Mouse (Mus musculus): ENCODE measurements at regions not wholly inside any gene's neighbourhood (a gene's known extent, or its start where the extent isn't known, plus 50 kb on each side); places are given as distances from the start of the nearest gene placed in this dataset.
"Not testable (repeated sequence)": the region's sequence is repeated elsewhere in the genome, so short reads cannot be mapped to it uniquely, and the experiment has no call there.

GRCm38 (mm10) chr14:48779327-48779726, 105.7 kb upstream of the Otx2 start:
- no peak overlapping the region for H3K27ac ChIP-seq
- no peaks in the 10 kb centered on the region for H3K9me3 ChIP-seq
- 69% methylated on average over 1 of the region's 1 CpGs for WGBS
- no peak overlapping the region for H3K4me3 ChIP-seq
- H3K36me3 ChIP-seq: no peaks in the 10 kb centered on the region
- no peaks in the 10 kb centered on the region for H3K27me3 ChIP-seq (ENCODE audit: insufficient read depth, poor library complexity, severe bottlenecking)
- H3K4me1 ChIP-seq: no peaks in the 10 kb centered on the region
- DNase-seq (ENCODE audit: low spot score): no peak

DNA sequence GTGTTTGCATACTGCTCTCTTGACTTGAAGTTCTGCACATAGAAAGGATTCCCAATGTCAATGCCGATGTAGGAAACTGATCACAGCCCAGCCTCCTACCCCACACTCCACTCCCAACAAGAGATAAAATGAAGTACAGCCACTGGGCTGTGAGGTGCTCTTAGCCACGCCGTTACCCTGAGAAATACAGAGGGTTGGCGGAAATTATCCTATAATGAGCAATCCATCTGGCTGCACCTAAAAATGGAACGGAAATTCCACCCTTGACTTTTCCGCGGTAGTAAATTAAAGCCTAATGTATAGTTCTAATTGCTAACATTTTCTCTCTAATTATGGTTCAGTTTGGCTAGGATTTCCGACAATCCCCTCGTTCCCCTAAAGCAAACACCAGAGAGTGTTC, 97.2 kb upstream of the Otx2 start:
- no peaks in the 10 kb centered on the region for H3K9me3 ChIP-seq
- WGBS: 78% methylated on average over 9 of the region's 9 CpGs
- DNase-seq (ENCODE audit: low spot score): no peak

DNA sequence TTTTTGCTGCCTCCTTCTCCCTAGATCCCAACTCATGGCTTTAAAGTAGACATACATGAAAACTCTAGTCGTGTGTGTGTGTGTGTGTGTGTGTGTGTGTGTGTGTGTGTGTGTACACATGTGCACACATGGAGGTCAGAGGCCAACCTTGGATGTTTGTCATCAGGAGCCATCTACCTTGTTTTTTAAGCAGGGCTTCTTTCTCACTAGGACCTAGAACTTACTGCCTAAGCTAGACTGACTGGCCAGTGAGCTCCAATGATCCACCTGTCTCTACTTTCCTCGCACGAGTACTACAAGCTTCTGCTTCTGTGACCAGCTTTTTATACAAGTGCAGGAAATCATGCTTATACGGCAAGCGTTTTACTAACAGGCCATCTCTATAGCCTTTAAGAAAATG, 89.1 kb upstream of the Otx2 start:
- no peak overlapping the region for H3K4me3 ChIP-seq
- no peaks in the 10 kb centered on the region for H3K9me3 ChIP-seq
- no peak for DNase-seq (ENCODE audit: low spot score)
- 80% methylated on average over 5 of the region's 5 CpGs for WGBS
- H3K36me3 ChIP-seq: no peaks in the 10 kb centered on the region
- H3K27ac ChIP-seq: no peak overlapping the region
- no peaks in the 10 kb centered on the region for H3K4me1 ChIP-seq
- no peaks in the 10 kb centered on the region for H3K27me3 ChIP-seq (ENCODE audit: insufficient read depth, poor library complexity, severe bottlenecking)

More for the DNA sequence above, 97.2 kb upstream of the Otx2 start:
- Histone ChIP-seq H3K36me3 (no peaks in the 10 kb centered on the region), H3K27me3 (ENCODE audit: insufficient read depth, poor library complexity, severe bottlenecking) (no peaks in the 10 kb centered on the region), H3K4me3 (no peak overlapping the region), H3K4me1 (no peaks in the 10 kb centered on the region), H3K27ac (no peak overlapping the region)

DNA sequence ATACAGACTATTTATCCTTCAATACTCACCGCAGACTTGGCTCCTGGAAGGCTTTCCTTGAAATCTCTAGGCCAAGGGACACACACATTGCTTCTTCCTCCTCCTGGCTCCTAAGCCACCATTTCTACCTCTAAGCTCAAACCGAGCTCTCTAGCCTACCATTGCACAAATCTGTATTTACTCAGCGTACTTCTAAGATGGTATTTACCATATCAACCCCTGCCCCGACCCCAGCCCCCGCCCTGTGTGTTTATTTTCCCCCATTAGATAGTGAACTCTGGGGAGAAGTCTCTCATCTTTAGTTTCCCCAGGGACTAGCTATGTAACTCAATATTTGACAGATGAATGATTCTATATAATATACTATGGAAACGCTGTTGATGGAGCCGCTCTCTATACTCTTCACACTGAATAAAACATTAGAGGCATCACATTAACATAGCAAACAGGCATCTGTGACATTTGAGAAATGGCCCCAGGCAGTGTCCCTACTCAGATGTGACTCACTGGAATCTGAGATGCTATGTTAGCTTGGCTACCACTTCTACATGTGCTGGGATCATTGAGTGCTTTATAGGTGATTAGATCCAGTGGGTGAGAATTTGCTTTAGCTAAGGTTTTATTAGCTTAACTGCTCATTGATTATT, 87.5 kb upstream of the Otx2 start:
- no peak overlapping the region for H3K27ac ChIP-seq
- 74% methylated on average over 7 of the region's 7 CpGs for WGBS
- DNase-seq (ENCODE audit: low spot score): no peak
- H3K4me3 ChIP-seq: no peak overlapping the region
- no peaks in the 10 kb centered on the region for H3K9me3 ChIP-seq
- H3K4me1 ChIP-seq: no peaks in the 10 kb centered on the region
- no peaks in the 10 kb centered on the region for H3K27me3 ChIP-seq (ENCODE audit: insufficient read depth, poor library complexity, severe bottlenecking)
- no peaks in the 10 kb centered on the region for H3K36me3 ChIP-seq

DNA sequence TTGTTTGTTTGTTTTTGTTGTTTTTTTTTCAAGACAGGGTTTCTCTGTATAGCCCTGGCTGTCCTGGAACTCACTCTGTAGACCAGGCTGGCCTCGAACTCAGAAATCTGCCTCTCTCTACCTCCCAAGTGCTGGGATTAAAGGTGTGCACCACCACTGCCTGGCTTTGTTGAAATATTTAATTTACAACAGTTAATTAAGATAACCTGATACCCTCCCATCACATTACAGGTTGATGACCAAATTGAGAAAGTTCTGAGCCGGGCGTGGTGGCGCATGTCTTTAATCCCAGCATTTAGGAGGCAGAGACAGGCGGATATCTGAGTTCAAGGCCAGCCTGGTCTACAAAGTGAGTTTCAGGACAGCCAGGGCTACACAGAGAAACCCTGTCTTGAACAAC, 81.5 kb upstream of the Otx2 start:
- H3K27me3 ChIP-seq (ENCODE audit: insufficient read depth, poor library complexity, severe bottlenecking): peaks cover 24% of the 10 kb centered on the region
- H3K4me3 ChIP-seq; DNase-seq (ENCODE audit: low spot score); H3K9me3 ChIP-seq; H3K4me1 ChIP-seq; H3K27ac ChIP-seq; H3K36me3 ChIP-seq: not testable (repeated sequence)
- WGBS: 86% methylated on average over 5 of the region's 5 CpGs

- no peaks in the 10 kb centered on the region for H3K4me1 ChIP-seq
- no peak overlapping the region for H3K27ac ChIP-seq
- no peaks in the 10 kb centered on the region for H3K9me3 ChIP-seq
- H3K36me3 ChIP-seq: no peaks in the 10 kb centered on the region
- H3K27me3 ChIP-seq (ENCODE audit: insufficient read depth, poor library complexity, severe bottlenecking): peaks cover 24% of the 10 kb centered on the region
- no peak for DNase-seq (ENCODE audit: low spot score)
- 26% methylated on average over 11 of the region's 11 CpGs for WGBS
- no peak overlapping the region for H3K4me3 ChIP-seq
Observed at GRCm38 (mm10) chr14:48754080-48754720, 80.6 kb upstream of the Otx2 start.

DNA sequence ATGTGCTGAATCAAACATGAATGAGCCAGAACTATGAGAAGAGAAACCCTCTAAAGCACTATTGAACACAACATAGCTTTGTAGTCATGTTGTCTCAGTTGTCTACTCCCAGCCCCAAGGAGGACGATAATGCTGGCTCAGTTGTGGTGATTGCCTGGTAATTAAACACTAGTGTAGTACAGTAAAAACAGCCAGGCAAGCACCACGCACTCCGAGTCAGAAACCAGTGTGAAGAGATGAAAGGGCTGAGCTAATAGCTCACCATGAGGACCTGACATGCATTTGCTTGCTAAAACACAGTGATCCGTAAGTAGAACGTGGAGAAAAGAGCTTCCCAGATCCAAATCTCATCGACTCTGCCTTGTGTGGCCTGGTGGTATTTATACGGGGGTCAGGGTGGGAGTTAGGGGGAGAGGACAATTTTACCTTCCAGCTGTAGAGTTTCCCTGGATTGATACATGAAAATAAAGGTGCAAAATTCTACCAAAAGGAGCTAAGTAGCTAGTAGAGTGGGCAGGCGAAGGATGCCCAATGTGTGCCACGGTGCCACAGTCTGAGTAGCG, 80.0 kb upstream of the Otx2 start:
- peaks cover 24% of the 10 kb centered on the region for H3K27me3 ChIP-seq (ENCODE audit: insufficient read depth, poor library complexity, severe bottlenecking)
- no peak overlapping the region for H3K27ac ChIP-seq
- no peaks in the 10 kb centered on the region for H3K36me3 ChIP-seq
- no peak for DNase-seq (ENCODE audit: low spot score)
- no peak overlapping the region for H3K4me3 ChIP-seq
- H3K4me1 ChIP-seq: no peaks in the 10 kb centered on the region
- H3K9me3 ChIP-seq: no peaks in the 10 kb centered on the region
- WGBS: 26% methylated on average over 10 of the region's 10 CpGs

- H3K27me3 ChIP-seq (ENCODE audit: insufficient read depth, poor library complexity, severe bottlenecking): peaks cover 24% of the 10 kb centered on the region
- no peaks in the 10 kb centered on the region for H3K36me3 ChIP-seq
- H3K27ac ChIP-seq: no peak overlapping the region
- no peak for DNase-seq (ENCODE audit: low spot score)
- 59% methylated on average over 7 of the region's 7 CpGs for WGBS
- H3K4me3 ChIP-seq: no peak overlapping the region
- H3K9me3 ChIP-seq: no peaks in the 10 kb centered on the region
- no peaks in the 10 kb centered on the region for H3K4me1 ChIP-seq
Observed at GRCm38 (mm10) chr14:48753084-48753483, 79.5 kb upstream of the Otx2 start.

- no peak for DNase-seq (ENCODE audit: low spot score)
- Histone ChIP-seq H3K9me3 (no peaks in the 10 kb centered on the region), H3K27me3 (ENCODE audit: insufficient read depth, poor library complexity, severe bottlenecking) (peaks cover 24% of the 10 kb centered on the region), H3K4me3 (peak overlapping the region; percentile 49; the same call in 1 of the 2 replicates), H3K27ac (no peak overlapping the region), H3K36me3 (no peaks in the 10 kb centered on the region), H3K4me1 (no peaks in the 10 kb centered on the region)
- WGBS: 35% methylated on average over 8 of the region's 8 CpGs
Observed at GRCm38 (mm10) chr14:48752579-48752905, 78.9 kb upstream of the Otx2 start.

DNA sequence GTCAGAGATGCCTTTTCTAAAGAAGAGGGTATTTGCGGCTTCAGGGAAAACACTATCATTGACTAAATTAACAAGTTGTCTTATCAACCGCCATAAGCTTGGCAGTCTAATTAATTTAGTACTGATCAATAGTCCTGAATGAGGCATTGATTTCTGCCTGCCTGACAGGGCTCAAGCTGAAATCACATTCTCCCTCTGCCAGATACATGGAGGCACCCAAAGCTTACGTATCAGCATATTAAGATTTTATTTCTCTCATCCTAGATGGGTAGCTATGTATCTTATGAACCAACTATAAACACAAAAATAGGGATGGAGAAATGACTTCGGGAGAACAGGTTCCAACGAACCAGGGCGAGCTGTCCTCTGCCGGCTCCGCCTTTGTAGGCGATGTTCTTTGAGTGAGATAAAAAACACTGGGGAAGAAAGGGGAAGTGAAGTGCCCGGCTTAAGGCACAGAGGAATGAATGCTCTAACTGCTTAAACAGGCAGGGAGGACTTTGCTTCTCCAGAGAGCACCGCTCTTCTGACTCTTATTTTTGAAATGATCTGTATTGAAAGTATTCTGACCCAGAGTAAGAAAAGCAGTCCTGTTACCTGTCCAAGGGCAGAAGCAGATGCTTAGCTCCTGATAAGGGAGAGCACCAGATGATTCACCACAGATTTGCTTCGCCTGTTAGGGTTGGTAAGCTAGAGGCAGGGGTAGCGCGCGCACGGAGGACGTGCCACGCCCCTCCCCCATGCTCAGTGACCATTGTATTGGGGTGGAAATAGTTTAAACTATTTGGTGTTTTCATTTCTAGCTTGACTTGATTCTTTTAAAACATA, 78.3 kb upstream of the Otx2 start:
- Histone ChIP-seq H3K36me3 (no peaks in the 10 kb centered on the region), H3K4me1 (no peaks in the 10 kb centered on the region), H3K9me3 (no peaks in the 10 kb centered on the region), H3K27me3 (ENCODE audit: insufficient read depth, poor library complexity, severe bottlenecking) (peaks cover 24% of the 10 kb centered on the region), H3K27ac (no peak overlapping the region), H3K4me3 (peak overlapping the region; percentile 49)
- 14% methylated on average over 18 of the region's 18 CpGs for WGBS
- no peak for DNase-seq (ENCODE audit: low spot score)

DNA sequence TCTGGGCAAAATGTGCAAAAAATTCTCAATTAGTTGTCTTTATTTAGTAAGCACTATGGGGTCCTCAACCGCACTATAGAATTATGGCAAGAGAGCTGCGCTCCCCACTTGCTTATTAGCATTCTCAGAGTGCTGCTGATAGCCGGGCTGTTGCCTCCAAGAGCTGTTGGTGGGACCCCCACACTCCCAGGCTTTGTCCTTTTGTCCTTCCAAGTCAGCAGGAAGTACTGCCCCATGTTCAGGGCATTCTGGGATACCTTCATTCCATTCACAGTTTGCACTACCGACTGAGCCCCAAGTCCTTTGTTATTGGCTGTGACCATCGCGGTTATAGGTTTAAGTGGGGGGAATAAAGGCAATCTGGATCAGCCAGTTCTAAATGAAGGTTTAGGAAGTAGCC, 77.4 kb upstream of the Otx2 start:
- no peak for DNase-seq (ENCODE audit: low spot score)
- Histone ChIP-seq H3K27ac (no peak overlapping the region), H3K4me1 (no peaks in the 10 kb centered on the region), H3K36me3 (no peaks in the 10 kb centered on the region), H3K4me3 (no peak overlapping the region), H3K27me3 (ENCODE audit: insufficient read depth, poor library complexity, severe bottlenecking) (peaks cover 24% of the 10 kb centered on the region), H3K9me3 (no peaks in the 10 kb centered on the region)
- 36% methylated on average over 6 of the region's 6 CpGs for WGBS

DNA sequence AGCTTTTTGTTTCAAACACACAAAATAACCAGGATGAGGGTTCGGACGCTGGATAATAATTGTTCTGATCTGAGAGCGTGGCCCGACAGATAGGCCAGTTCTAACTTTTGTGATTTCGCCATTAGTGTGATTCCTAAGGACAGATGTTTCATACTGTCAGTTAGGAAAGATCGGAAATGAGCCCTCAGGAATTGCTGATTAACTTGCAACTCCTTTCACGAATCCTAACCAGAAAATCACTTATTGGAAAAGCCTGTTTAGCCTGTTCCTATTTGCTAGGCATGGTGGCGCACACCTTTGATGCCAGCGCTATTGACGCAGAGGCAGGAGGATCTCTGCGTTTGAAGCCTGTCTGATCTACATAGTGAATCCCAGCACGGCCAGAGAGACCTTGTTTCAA, 75.4 kb upstream of the Otx2 start:
- no peaks in the 10 kb centered on the region for H3K36me3 ChIP-seq
- no peak overlapping the region for H3K4me3 ChIP-seq
- no peaks in the 10 kb centered on the region for H3K4me1 ChIP-seq
- DNase-seq (ENCODE audit: low spot score): no peak
- peaks cover 19% of the 10 kb centered on the region for H3K27me3 ChIP-seq (ENCODE audit: insufficient read depth, poor library complexity, severe bottlenecking)
- no peak overlapping the region for H3K27ac ChIP-seq
- H3K9me3 ChIP-seq: no peaks in the 10 kb centered on the region
- 91% methylated on average over 12 of the region's 12 CpGs for WGBS

DNA sequence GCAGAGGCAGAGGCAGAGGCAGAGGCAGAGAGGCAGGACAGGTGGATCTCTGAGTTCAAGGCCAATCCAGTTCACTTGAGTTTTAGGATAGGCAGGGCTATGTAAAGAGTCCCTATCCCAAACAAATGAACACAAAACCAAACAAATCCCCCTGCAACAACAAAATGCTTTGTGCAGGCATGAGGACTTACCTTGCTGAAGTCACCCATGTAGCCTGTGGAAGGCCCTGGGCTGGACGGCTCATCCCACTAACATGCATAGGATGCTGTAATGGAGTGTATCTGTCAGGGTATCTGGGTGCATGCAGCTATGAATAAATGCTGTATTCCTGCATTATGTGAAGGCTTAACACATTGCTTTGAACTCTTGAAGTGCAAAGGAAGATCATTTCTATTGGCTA, 74.3 kb upstream of the Otx2 start:
- no peak for DNase-seq (ENCODE audit: low spot score)
- no peaks in the 10 kb centered on the region for H3K36me3 ChIP-seq
- no peak overlapping the region for H3K4me3 ChIP-seq
- 89% methylated on average over 1 of the region's 1 CpGs for WGBS
- peaks cover 11% of the 10 kb centered on the region; the same call in 1 of the 2 replicates for H3K27me3 ChIP-seq (ENCODE audit: insufficient read depth, poor library complexity, severe bottlenecking)
- H3K4me1 ChIP-seq: no peaks in the 10 kb centered on the region
- H3K9me3 ChIP-seq: no peaks in the 10 kb centered on the region
- H3K27ac ChIP-seq: no peak overlapping the region
